Mouse (Mus musculus): ENCODE data around the gene Calr.

The Calr gene

GRCm38 (mm10) chr8:84846722-84847572 lies at the start of gene Calr:
Gene Calr, minus strand, starts transcription at chr8:84846934.
- DNase-seq (ENCODE audit: low spot score), result peak; percentile 100

- no peak for DNase-seq (ENCODE audit: low spot score)
Observed at GRCm38 (mm10) chr8:84895963-84896362, 49.2 kb upstream of the Calr start.

- DNase-seq (ENCODE audit: low spot score), result peak; percentile 99
Observed at GRCm38 (mm10) chr8:84893709-84894134, 47.0 kb upstream of the Calr start, which contains the start of gene Gcdh. Gene Gcdh, minus strand, starts transcription at chr8:84893921.

- DNase-seq (ENCODE audit: low spot score), result no peak
Observed at GRCm38 (mm10) chr8:84892993-84893708, 46.4 kb upstream of the Calr start.

GRCm38 (mm10) chr8:84889141-84889540 lies 42.4 kb upstream of the Calr start:
- DNase-seq (ENCODE audit: low spot score), result no peak

GRCm38 (mm10) chr8:84888280-84888679 lies 41.5 kb upstream of the Calr start:
- DNase-seq (ENCODE audit: low spot score), result no peak

GRCm38 (mm10) chr8:84884728-84885127 lies 38.0 kb upstream of the Calr start:
- DNase-seq (ENCODE audit: low spot score), result no peak

- no peak for DNase-seq (ENCODE audit: low spot score)
Observed at GRCm38 (mm10) chr8:84878915-84879314, 32.2 kb upstream of the Calr start.

- DNase-seq (ENCODE audit: low spot score), result peak; percentile 67
Observed at GRCm38 (mm10) chr8:84877297-84878035, 30.7 kb upstream of the Calr start.

- DNase-seq (ENCODE audit: low spot score), result no peak
Observed at GRCm38 (mm10) chr8:84874339-84874738, 27.6 kb upstream of the Calr start.

- no peak for DNase-seq (ENCODE audit: low spot score)
Observed at GRCm38 (mm10) chr8:84873016-84873415, 26.3 kb upstream of the Calr start.

- DNase-seq (ENCODE audit: low spot score), result no peak
Observed at GRCm38 (mm10) chr8:84872309-84872965, 25.7 kb upstream of the Calr start.

- no peak for DNase-seq (ENCODE audit: low spot score)
Observed at GRCm38 (mm10) chr8:84871376-84872308, 24.9 kb upstream of the Calr start, which contains the start of gene Syce2. Gene Syce2, plus strand, starts transcription at chr8:84872111.

- DNase-seq (ENCODE audit: low spot score), result peak; percentile 97
Observed at GRCm38 (mm10) chr8:84856864-84857441, 10.2 kb upstream of the Calr start, which contains the start of gene Farsa. Gene Farsa, plus strand, starts transcription at chr8:84856989.

- DNase-seq (ENCODE audit: low spot score), result no peak
Observed at GRCm38 (mm10) chr8:84856434-84856833, 9.7 kb upstream of the Calr start.

- DNase-seq (ENCODE audit: low spot score), result no peak
Observed at GRCm38 (mm10) chr8:84847684-84848435, 1.1 kb upstream of the Calr start.

- peak; percentile 52 for DNase-seq (ENCODE audit: low spot score)
Observed at GRCm38 (mm10) chr8:84846094-84846721, 526 bp downstream of the Calr start.

- peak; percentile 68 for DNase-seq (ENCODE audit: low spot score)
Observed at GRCm38 (mm10) chr8:84845355-84846093, 1.2 kb downstream of the Calr start.

Measured in adipocyte (in vitro differentiated cells).